Mouse (Mus musculus) erythroblast, embryonic 14.5 days (primary cell): ENCODE data around the gene Naip1. TPM values are rescaled to one million over a fixed set of nuclear protein-coding genes. Genes with fewer than 3 reads are reported as not detected.
"Not testable (repeated sequence)": the region's sequence is repeated elsewhere in the genome, so short reads cannot be mapped to it uniquely, and the experiment has no call there.

ENCODE experiments used
- H3K27me3 ChIP-seq: 2 replicates; pipeline ENCODE4 v1.6.1; 2012; ENCODE audit warnings: inconsistent platforms; ENCODE audit not compliant: control insufficient read depth
- H3K36me3 ChIP-seq: 2 replicates; pipeline ENCODE4 v1.6.1; 2012; ENCODE audit warnings: mild to moderate bottlenecking, inconsistent platforms; ENCODE audit not compliant: control insufficient read depth
- H3K4me1 ChIP-seq: 2 replicates; pipeline ENCODE4 v1.6.1; 2012; ENCODE audit warnings: inconsistent platforms; ENCODE audit not compliant: control insufficient read depth
- H3K4me3 ChIP-seq: replicated peaks from 2 replicates; pipeline ENCODE3; 2012; ENCODE audit warnings: moderate library complexity, mild to moderate bottlenecking, inconsistent platforms
- H3K9me3 ChIP-seq: 2 replicates; pipeline ENCODE4 v1.6.1; 2012; ENCODE audit warnings: low read length, inconsistent platforms, mixed read lengths; ENCODE audit not compliant: control insufficient read depth
- GATA1 ChIP-seq: IDR thresholded peaks from 2 replicates; pipeline ENCODE4 v1.6.1; 2012; ENCODE audit warnings: low read length, inconsistent platforms, mixed read lengths
- TAL1 ChIP-seq: IDR thresholded peaks from 3 replicates; pipeline ENCODE4 v1.6.1; 2012; ENCODE audit warnings: low read length, inconsistent platforms, mixed read lengths
- polyA plus RNA-seq: library from polyadenylated mRNA; stranded (reverse); fragments of >175 nt; gene quantifications from 2 replicates; pipeline ENCODE4 v1.2.3, GENCODE M21; 2012

Gene Naip1
- polyA plus RNA-seq, 1 experiment: not detected

DNA sequence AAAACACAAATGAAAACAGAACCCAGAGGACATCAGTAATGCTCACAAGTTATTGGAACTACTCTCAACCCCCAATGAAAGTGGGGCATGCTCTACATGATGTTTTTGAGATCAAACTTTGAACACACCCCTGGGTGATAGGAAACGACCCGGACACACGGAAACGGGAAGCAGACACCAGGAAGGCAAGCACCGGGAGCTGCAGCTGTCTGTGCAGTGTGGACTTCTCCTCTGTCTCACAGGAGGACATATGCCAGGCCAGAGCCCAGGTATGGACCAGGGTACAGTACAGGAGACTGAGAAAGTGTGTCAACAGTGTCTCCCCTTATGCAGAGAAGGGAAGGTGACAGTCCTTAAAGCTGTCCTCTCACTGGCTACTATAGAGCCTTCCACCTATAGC, 43.5 kb downstream of the Naip1 start:
- TF ChIP-seq TAL1 (no peak), GATA1 (no peak)
- Histone ChIP-seq H3K36me3 (no peaks in the 10 kb centered on the region), H3K9me3 (peaks cover 8% of the 10 kb centered on the region; the same call in 1 of the 2 replicates), H3K4me1 (no peaks in the 10 kb centered on the region), H3K27me3 (no peaks in the 10 kb centered on the region), H3K4me3 (no peak overlapping the region)

DNA sequence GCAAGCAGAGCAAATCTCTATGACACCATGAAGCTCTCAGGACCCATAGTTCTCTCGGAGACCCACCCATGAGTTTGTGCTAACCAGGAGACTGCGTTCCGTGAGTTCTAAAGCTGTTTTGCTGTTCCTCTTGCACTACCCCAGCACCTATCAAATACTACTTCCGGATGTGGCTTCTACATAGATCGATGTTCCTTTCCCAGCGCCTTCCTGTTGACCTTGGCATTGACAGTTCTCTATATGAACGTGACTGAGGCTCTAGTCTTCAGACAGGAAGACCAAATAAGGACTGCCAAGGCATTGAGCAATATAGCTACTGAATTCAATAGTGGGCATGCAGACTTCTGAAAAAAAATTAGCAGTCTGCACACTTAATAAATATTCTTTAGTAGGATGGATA, 44.4 kb downstream of the Naip1 start:
- H3K9me3 ChIP-seq: peaks cover 8% of the 10 kb centered on the region; the same call in 1 of the 2 replicates
- H3K4me3 ChIP-seq: no peak overlapping the region
- no peaks in the 10 kb centered on the region for H3K27me3 ChIP-seq
- no peaks in the 10 kb centered on the region for H3K36me3 ChIP-seq
- no peaks in the 10 kb centered on the region for H3K4me1 ChIP-seq
- TF ChIP-seq TAL1: no peak

DNA sequence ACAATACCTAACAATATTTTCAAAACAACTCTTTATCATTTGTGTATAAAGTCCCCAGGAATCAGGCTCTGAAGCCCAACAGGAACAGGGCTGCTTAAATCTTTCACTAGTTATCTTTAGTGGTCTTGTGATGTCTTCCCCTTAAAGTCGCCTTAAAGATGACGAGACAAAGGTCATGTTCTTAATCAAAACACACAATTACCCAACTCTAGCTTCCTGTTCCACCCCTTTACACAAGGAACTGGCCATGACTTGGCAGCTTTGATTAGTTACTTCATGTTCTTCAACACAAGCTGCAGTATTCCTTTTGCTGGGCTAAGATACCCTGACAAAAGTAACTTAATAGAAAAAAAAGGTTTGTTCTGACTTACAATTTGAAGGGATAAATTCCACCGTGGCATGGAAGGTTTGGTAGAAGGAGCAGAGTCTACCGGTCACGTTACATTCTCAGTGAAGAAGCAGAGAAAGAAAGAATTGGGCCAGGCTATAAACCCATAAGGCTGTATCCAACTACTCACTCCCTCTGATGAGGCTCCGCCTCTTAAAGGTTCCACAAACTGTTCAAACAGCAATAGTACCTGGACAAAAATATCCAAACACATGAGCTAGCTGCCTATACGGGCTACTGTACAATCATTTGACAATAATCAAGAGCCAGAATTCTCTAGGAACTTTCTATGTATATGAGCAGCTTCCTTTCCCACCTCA, 49.6 kb downstream of the Naip1 start:
- H3K27me3 ChIP-seq, H3K36me3 ChIP-seq, H3K4me3 ChIP-seq, H3K4me1 ChIP-seq: not testable (repeated sequence)
- H3K9me3 ChIP-seq: peaks cover 13% of the 10 kb centered on the region; the same call in 1 of the 2 replicates

DNA sequence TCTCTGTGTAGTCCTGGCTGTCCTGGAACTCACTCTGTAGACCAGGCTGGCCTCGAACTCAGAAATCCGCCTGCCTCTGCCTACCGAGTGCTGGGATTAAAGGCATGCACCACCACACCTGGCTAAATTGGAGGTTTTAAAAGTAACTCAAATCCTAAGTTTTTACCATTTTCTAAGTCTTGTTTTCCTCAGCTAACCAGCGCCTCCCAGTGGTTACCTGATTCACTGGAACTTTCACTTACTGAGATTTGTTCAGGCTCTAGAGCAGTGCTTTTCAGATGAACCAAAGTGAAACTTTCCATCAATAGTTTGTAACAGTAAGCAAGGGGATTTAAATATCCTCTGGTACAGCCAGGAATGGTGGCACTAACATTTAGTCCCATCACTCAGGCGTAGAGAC, 61.6 kb downstream of the Naip1 start:
- H3K4me3 ChIP-seq, H3K4me1 ChIP-seq, H3K36me3 ChIP-seq, H3K27me3 ChIP-seq, H3K9me3 ChIP-seq: not testable (repeated sequence)

DNA sequence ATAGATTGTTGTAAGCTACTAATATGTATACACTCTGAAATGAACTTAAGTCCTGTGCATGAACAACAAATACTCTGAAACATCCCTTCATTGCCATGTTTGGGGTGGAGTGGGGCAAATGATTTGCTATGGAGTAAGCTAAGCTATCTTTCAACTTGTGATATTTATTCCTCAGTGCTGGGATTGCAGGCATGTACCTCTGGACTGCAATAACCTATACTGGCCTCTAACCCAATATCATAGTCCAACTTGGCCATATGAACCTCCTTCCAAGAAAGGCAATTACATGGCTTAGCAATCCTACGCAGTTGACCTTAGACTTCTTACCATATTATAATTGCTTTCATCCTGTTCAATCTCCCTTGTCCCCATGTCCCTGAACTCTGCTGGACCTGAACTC, 82.1 kb downstream of the Naip1 start:
- no peaks in the 10 kb centered on the region for H3K9me3 ChIP-seq
- H3K4me1 ChIP-seq: no peaks in the 10 kb centered on the region
- H3K4me3 ChIP-seq: no peak overlapping the region
- H3K36me3 ChIP-seq: no peaks in the 10 kb centered on the region
- H3K27me3 ChIP-seq: no peaks in the 10 kb centered on the region
- TF ChIP-seq GATA1: no peak

Other genes starting within 250 kb of the Naip1 start
- gene Naip5, start 206.5 kb downstream of the Naip1 start, polyA plus RNA-seq: not detected in 2 replicates
- gene Naip6, start 135.2 kb downstream of the Naip1 start, polyA plus RNA-seq: not detected in 2 replicates
- 0.46 and 1.3 TPM in 2 replicates for gene Gtf2h2, start 39.7 kb upstream of the Naip1 start, polyA plus RNA-seq
- gene Ocln, start 99.8 kb upstream of the Naip1 start, polyA plus RNA-seq: not detected in 2 replicates
- not detected in 2 replicates for gene Marveld2, start 164.1 kb upstream of the Naip1 start, polyA plus RNA-seq
- gene Ak6, start 198.1 kb upstream of the Naip1 start, polyA plus RNA-seq: 1.3 and 2.1 TPM in 2 replicates
- 1.4 TPM in 2 replicates for gene Rad17, start 198.2 kb upstream of the Naip1 start, polyA plus RNA-seq
- 1.3 and 2.1 TPM in 2 replicates for gene Taf9, start 198.7 kb upstream of the Naip1 start, polyA plus RNA-seq
- not detected in 2 replicates for gene Ccdc125, start 216.8 kb upstream of the Naip1 start, polyA plus RNA-seq